Mouse (Mus musculus) liver, embryonic 14.5 days (tissue): Measurements from ENCODE around the gene Rec114.

ENCODE experiments used
- CTCF ChIP-seq: IDR thresholded peaks from 2 replicates; pipeline ENCODE4 v1.5.1; 2016; ENCODE audit warnings: antibody characterized with exemption, low read depth, control low read depth
- EP300 ChIP-seq: IDR thresholded peaks from 2 replicates; pipeline ENCODE4 v1.6.1; 2016; ENCODE audit warnings: antibody characterized with exemption, low read depth

DNA sequence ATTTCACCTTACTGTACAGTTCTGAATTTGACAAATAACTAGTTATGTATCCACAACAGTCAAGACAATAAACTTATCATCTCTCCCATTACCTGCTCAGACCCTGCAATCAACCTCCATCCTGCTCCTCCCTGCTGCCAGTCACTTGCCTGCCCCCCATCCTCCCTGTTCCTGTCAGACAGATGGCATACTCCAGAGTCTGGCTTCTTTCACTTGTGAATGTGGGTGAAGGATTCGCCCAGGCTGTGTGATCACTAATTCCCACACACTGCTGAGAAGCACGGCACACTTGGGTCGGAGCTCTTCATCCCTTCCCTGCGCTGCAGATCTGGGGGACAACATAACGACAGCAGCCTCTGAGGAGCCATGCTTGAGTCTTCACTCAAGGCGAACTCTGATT is 61.7 kb downstream of the Rec114 start:
- TF ChIP-seq EP300 (no peak), CTCF (no peak)
